ENCODE assay signal across 11 mouse cellular contexts in genomic region chr3:137998491-137999223, GRCm38 (mm10). TPM values are rescaled to one million over a fixed set of nuclear protein-coding genes. Genes with fewer than 3 reads are reported as not detected.
DNase-seq lines count a peak whose midpoint lies in the region; ATAC-seq and TF ChIP-seq lines count a peak whose summit lies in the region.
"Had no signal": no experiment of that assay in that cellular context is flagged by ENCODE, and none has a peak within 500 bp of the region (broad histone marks: within the 10 kb centered on the region; RNA-seq: fewer than 3 reads in every experiment).

No protein-coding gene starts in this region.

- ATAC-seq in CD4-positive, CD25-positive, alpha-beta regulatory T cell, adult 4 months: peak; percentile 75

- no peak for TF ChIP-seq CTCF in left cerebral cortex, adult 2 months (IDR thresholded peaks at IDR 0.05)

- peak; percentile 86 for DNase-seq in heart, adult 11 months
- no peak for DNase-seq in heart, adult 8-10 months (ENCODE audit: low spot score)
- DNase-seq in left cerebral cortex, adult 2 months (ENCODE audit: extremely low spot score in 1 of 2, low spot score in 2 of 2): no peak
- no peak for DNase-seq in left cerebral cortex, postnatal 14 days (ENCODE audit: low spot score in 2 of 2)
- DNase-seq in kidney, postnatal 25 days: peak; percentile 29 to 40
- DNase-seq in right cerebral cortex, postnatal 4 days: no peak
- DNase-seq in ovary, adult 18-20 months (ENCODE audit: low spot score): no peak
- DNase-seq: lung, postnatal 10 days; right cerebral cortex, postnatal 25 days; thymus, adult 18-20 months had no signal

- H3K27ac ChIP-seq in left cerebral cortex, adult 2 months: no peak overlapping the region

- H3K4me3 ChIP-seq in left cerebral cortex, adult 2 months: 0 out of 2 replicates have a peak overlapping the region, but pooled peaks have one; percentile 0

- intact Hi-C loops in left cerebral cortex, adult 2 months (cut with DNase I): loop anchor here (5.0 kb wide), 1 partner anchor 64 kb away; no protein-coding TSS in a partner anchor
- intact Hi-C loops in left cerebral cortex, postnatal 14 days (cut with DNase I): no loop called here

RNA-seq across cellular contexts. Expression of gene Dapp1, which starts 17.3 kb away (rescaled TPM):
- 1 to 10 TPM; 5.5 to 9.2 (median 6.6) TPM for total RNA-seq in heart, adult 8-10 months (2022)
- total RNA-seq in left cerebral cortex, adult 2 months (2021): 1 to 10 TPM; 2.6 to 3.4 TPM
- 1 to 10 TPM; 2.9 to 3.0 TPM for total RNA-seq in left cerebral cortex, postnatal 14 days (2021)
- polyA plus RNA-seq in CD4-positive, CD25-positive, alpha-beta regulatory T cell, adult 4 months (2017; shearing (Covaris generic)): 10 to 100 TPM; 74.5 to 78.4 TPM

Comparison
In these comparisons a context has a peak if more than half of its experiments do, and no peak if none do; other contexts are left out.
1. DNase-seq: peak in heart, adult 11 months (single experiment) and kidney, postnatal 25 days (2 of 2); none in heart, adult 8-10 months (single experiment), left cerebral cortex, adult 2 months (0 of 2), left cerebral cortex, postnatal 14 days (0 of 2), right cerebral cortex, postnatal 4 days (single experiment) and ovary, adult 18-20 months (single experiment).